Mouse (Mus musculus) left cerebral cortex, postnatal 14 days (tissue): ENCODE data around the gene Tbxa2r. TPM values are rescaled to one million over a fixed set of nuclear protein-coding genes. Genes with fewer than 3 reads are reported as not detected.

Experiments
- DNase-seq, 2 experiments: peaks; one replicate each; pipeline ENCODE4 v3.0.0; 2021 to 2022; ENCODE audit warnings: low spot score in 2 of 2, mixed read lengths in 1 of 2
- intact Hi-C: fragments of 180-260 bp; cut with DNase I; formaldehyde crosslinking; loops from one replicate; pipeline ENCODE4 v1.15.1; 2025
- total RNA-seq, 2 experiments: library from RNA; stranded (reverse); gene quantifications; 2 replicates each; pipeline ENCODE4 v1.2.3; 2021

Gene Tbxa2r
- total RNA-seq, 2 experiments from 2014 or later, result 1.3 to 1.5 TPM

GRCm38 (mm10) chr10:81336558-81336957, 8.0 kb downstream of the Tbxa2r start:
- intact Hi-C loops, result no loop called here

GRCm38 (mm10) chr10:81340551-81341332, 12.2 kb downstream of the Tbxa2r start:
- no peak for DNase-seq
- intact Hi-C loops, result no loop called here

More at GRCm38 (mm10) chr10:81336558-81336957, 8.0 kb downstream of the Tbxa2r start:
- DNase-seq, result no peak

- peak in 1 of 2 experiments; percentile 66 for DNase-seq
- intact Hi-C loops, result no loop called here
Observed at GRCm38 (mm10) chr10:81341333-81341949, 12.9 kb downstream of the Tbxa2r start.

GRCm38 (mm10) chr10:81342686-81343505, 14.4 kb downstream of the Tbxa2r start, which contains the start of gene Gipc3:
TSS of gene Gipc3 (minus strand) at chr10:81343266.
- intact Hi-C loops, result no loop called here
- DNase-seq, result no peak

GRCm38 (mm10) chr10:81344421-81345161, 16.1 kb downstream of the Tbxa2r start:
- intact Hi-C loops, result loop anchor here (5.0 kb wide), 1 partner anchor 57 kb away; no protein-coding TSS in a partner anchor
- DNase-seq, result no peak

- DNase-seq, result no peak
- intact Hi-C loops, result loop anchor here (5.0 kb wide), 1 partner anchor 58 kb away; no protein-coding TSS in a partner anchor
Observed at GRCm38 (mm10) chr10:81345162-81345534, 16.6 kb downstream of the Tbxa2r start.

- peak; percentile 72 to 81 for DNase-seq
- intact Hi-C loops, result loop anchor here (5.0 kb wide), 1 partner anchor 59 kb away; no protein-coding TSS in a partner anchor
Observed at GRCm38 (mm10) chr10:81346453-81347067, 18.0 kb downstream of the Tbxa2r start.

GRCm38 (mm10) chr10:81349146-81349545, 20.6 kb downstream of the Tbxa2r start:
- intact Hi-C loops, result loop anchor here (5.0 kb wide), 1 partner anchor 62 kb away; no protein-coding TSS in a partner anchor
- DNase-seq, result no peak

GRCm38 (mm10) chr10:81349961-81350350, 21.4 kb downstream of the Tbxa2r start:
- intact Hi-C loops, result loop anchor here (5.0 kb wide), 1 partner anchor 63 kb away; no protein-coding TSS in a partner anchor

GRCm38 (mm10) chr10:81350351-81351063, 22.0 kb downstream of the Tbxa2r start, which contains the start of gene Hmg20b:
TSS of gene Hmg20b (minus strand) at chr10:81350480.
- intact Hi-C loops, result no loop called here
- peak; percentile 100 for DNase-seq

More at GRCm38 (mm10) chr10:81349961-81350350, 21.4 kb downstream of the Tbxa2r start:
- no peak for DNase-seq

GRCm38 (mm10) chr10:81351678-81352291, 23.3 kb downstream of the Tbxa2r start:
- intact Hi-C loops, result no loop called here
- no peak for DNase-seq

GRCm38 (mm10) chr10:81354738-81355477, 26.4 kb downstream of the Tbxa2r start:
- intact Hi-C loops, result no loop called here
- no peak for DNase-seq

- DNase-seq, result no peak
- intact Hi-C loops, result no loop called here
Observed at GRCm38 (mm10) chr10:81355533-81355932, 27.0 kb downstream of the Tbxa2r start.

- intact Hi-C loops, result no loop called here
- DNase-seq, result peak in 1 of 2 experiments; percentile 58
Observed at GRCm38 (mm10) chr10:81356352-81356990, 27.9 kb downstream of the Tbxa2r start.

GRCm38 (mm10) chr10:81356991-81357844, 28.7 kb downstream of the Tbxa2r start, which contains the start of gene Mfsd12:
TSS of gene Mfsd12 (plus strand) at chr10:81357491.
- intact Hi-C loops, result no loop called here

More at GRCm38 (mm10) chr10:81356991-81357844, 28.7 kb downstream of the Tbxa2r start, which contains the start of gene Mfsd12:
- peak; percentile 91 to 94 for DNase-seq
